11 mouse cellular contexts compared by ENCODE assay signal in genomic region chr9:54540801-54541200, GRCm38 (mm10). TPM values are rescaled to one million over a fixed set of nuclear protein-coding genes. Genes with fewer than 3 reads are reported as not detected.
"Had no signal": no experiment of that assay in that cellular context is flagged by ENCODE, and none has a peak within 500 bp of the region (broad histone marks: within the 10 kb centered on the region; RNA-seq: fewer than 3 reads in every experiment).

No protein-coding gene starts in this region.

- DNase-seq: liver, postnatal 0 days; lung, adult 2 months; lung, postnatal 14 days; lung, postnatal 36 days; right cerebral cortex, postnatal 14 days; thymus, adult 2 months; thymus, postnatal 25 days; thymus, postnatal 4 days had no signal

RNA-seq across cellular contexts. Expression of gene Sh2d7, which starts 2.0 kb away (rescaled TPM):
- total RNA-seq: megakaryocyte progenitor cell, adult 5-6 weeks; midbrain, postnatal 0 days; neutrophil, adult 5-6 weeks had no signal
